Mouse (Mus musculus) kidney, adult 11 months (tissue): ENCODE measurements at regions not wholly inside any gene's neighbourhood (a gene's known extent, or its start where the extent isn't known, plus 50 kb on each side); places are given as distances from the start of the nearest gene placed in this dataset.

Experiments
- DNase-seq: peaks from one replicate; pipeline ENCODE4 v3.0.0; 2022

DNA sequence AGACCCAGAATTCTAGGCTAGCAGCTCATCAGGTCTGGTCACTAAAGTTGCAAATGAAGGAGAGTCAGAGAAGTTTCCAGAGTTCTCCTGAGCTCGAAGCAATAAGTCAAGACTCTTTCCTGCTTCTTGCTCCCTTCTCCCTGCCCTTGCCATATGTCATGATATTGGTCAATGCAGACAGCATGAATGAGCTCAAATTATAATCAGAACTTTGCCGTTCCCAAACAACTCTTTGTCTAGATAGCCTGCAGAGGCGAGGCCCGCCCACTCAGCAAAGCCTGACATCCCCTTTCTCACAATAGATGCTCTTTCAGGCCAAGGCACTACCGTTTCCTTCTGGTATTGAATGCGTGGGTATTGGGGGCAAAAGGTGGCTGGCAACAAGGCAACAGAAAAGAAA lies 204.0 kb upstream of the Ncam1 start:
- DNase-seq, result no peak

DNA sequence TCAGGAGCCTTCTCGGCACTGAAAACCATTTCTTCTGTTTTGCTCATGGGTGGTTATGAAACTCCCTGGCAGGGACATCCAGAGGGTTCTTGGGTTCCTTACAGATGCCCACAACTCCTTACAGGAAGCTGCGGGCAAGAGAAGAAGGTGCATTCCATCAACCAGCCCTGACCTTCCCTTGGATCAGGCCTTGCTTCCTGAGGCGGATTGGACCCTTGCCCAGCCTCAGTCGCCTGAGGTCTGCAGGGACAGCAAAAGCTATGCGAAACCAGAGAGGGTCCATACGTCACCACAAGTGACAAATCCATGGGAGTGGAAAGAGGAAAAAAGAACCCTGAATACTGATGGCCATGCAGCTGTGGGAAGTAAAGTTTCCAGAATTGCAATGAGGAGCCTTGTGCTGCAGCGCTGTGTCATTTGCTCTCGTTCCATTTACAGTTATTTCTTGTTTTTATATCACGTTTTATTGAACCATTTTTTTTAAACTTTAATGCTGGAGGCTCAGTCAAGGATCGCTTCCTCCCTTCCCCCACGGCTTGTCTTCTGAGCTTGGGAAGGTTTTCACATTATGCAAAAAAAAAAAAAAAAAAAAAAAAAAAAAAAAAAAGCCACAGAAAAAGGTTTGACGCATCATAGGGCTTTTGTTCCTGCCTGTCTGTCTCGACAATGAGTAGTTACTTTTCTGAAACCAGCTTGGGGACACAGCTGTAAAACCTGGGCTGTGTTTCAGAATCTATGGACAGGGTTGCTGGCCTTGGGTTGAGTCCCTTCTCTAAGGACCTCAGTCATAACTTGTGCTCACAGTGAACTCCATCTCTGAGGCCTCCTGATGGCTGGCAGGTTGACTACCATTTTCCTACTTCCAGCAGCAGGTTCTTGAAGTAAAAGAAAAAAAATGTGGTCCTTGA lies 202.0 kb upstream of the Ncam1 start:
- DNase-seq, result peak; percentile 39

- DNase-seq, result peak; percentile 84
Measured at GRCm38 (mm10) chr9:49999970-50000369, 201.2 kb upstream of the Ncam1 start.

- DNase-seq, result no peak
Measured at GRCm38 (mm10) chr9:49998101-49998500, 199.4 kb upstream of the Ncam1 start.

- DNase-seq, result peak; percentile 86
Measured at GRCm38 (mm10) chr9:49989464-49990271, 190.9 kb upstream of the Ncam1 start.

DNA sequence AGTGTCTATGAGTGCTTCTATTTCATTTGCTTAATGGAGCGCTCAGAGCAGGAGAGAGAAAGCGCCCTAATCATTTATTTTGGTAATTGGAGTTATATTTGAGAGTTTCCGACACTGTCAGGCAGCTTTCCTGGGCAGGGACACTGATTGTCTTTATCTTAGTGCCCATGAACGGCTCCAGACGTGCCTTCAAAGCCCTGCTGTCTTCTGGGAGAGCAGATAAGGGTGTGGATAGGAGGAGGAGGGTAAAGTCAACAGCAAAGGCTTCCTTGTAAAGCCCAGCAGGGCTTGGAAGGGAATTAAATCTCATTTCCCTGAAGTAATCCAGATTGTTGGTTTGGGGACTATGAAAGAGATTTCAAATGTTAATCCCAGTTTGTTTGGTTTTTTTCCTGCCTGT lies 189.3 kb upstream of the Ncam1 start:
- peak; percentile 13 for DNase-seq

- DNase-seq, result peak; percentile 58
Measured at GRCm38 (mm10) chr9:49987481-49987880, 188.8 kb upstream of the Ncam1 start.

DNA sequence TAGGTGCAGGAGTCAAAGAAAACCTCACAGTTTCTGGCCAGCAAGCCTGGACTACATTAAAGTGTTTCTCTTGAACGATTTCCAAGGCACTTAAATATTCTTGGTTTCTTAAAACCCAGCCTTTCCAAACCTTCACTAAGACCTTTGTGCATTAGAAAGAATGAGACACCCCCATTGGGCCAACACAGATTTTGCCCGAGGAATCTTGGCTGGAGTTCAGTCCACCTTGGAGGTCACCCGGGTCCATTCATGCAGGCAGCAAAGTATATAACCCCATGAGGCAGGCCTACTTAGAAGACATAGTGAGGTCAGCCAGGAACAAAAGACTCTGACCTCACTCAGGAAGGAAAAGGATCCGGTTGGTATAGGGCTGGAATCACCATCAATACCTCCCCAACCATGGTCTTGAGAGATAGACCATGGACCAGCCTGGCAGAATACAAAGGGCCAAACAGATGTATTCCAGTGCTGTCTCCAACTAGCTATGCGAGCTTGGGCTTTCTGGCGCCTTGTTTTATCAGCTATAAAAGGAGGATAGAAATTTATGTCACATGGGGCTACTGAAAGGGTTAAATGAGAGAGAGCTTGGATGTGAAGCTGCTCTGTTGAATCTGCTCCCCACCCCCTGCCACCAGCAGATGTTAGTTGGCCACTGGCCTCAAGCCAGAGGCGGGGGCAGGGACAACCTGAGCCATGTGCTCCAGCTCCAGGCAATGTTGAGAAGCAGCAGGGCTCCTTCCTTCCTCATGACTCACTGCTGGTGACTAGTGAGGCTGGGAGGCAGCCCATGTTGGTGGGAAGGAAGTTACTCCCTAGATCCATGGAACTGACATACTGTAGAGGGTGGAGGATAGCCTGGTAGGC lies 181.9 kb upstream of the Ncam1 start:
- peak; percentile 76 for DNase-seq

DNA sequence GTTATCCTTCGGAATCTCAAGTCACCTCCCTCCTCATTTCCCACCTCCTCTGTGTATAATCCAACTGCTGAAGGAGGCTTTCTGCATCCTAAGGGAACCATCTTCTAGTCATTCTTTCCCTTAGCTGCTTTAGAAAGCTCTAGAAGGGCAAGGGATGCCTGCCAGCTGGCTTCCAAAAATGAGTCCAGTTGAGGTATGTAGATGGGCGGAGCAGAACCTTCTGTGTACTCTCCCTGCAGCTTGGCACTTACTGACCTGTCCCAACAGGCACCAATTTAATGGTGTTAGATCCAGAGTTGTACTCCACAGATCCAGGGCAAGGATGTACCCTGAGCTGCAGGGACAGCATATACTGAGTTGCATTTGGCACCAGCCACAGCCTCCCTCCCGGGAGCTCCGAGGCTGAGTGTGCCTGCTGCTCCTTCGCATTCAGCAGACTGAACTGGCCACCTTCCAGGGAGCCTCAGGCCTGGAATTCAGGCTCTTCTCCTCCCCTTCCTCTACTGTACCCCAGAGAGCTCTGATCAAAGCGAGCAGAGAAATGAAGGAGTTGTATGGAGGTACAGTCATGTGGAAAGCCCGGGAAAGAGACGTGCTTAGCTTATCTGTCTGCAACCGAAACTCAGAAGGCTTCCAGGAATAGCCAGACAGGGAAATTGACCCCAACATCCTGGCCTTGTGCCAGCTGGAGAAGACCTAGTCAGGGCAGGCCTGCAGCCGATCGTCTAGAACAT lies 177.4 kb upstream of the Ncam1 start:
- DNase-seq, result peak; percentile 64

DNA sequence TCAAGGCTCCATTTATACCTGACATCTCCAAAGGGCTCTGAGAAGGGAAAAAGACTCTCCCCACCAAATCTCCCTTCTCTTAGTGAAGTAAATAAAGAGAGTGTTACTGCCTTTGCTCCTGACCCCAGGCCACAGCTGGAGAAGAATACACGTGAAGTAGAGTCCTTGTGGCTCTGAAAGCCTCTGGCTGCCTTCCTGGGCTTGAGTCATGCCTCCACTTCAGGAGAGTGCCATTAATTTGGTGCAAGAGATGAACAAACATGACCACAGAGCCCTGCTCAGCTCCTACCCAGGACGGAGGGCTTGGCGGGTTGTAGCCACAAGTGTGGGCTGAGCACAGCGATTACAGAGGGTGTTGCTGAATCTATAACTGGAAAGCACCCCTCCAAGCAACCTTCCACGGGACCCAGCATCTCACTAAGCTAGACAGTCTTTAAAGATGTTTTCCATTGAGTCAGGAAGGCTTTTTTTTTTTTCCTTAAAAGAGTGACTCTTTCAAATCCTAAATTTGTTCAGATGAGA lies 175.3 kb upstream of the Ncam1 start:
- DNase-seq, result no peak

GRCm38 (mm10) chr9:49969429-49969828 lies 170.7 kb upstream of the Ncam1 start:
- no peak for DNase-seq

DNA sequence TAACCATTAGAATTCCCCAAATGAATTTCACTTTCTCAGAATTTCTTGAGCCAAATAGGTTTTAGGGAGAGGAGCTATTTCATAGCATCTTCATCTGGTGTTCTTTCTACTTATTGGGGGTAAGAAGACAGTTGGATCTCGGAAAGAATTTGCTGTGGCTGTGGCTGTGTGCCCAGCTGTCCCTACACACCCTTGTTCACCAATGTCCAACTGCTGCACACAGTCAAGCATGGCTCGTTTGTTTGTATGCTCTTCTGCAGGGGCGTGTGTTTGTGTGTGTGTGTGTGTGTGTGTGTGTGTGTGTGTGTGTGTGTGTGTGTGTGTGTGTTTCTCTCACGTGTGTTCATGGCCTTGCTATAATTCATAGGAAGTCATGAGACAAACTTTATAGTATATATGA lies 165.9 kb upstream of the Ncam1 start:
- no peak for DNase-seq

- DNase-seq, result no peak
Measured at GRCm38 (mm10) chr9:49962561-49963071, 163.9 kb upstream of the Ncam1 start.

- peak; percentile 23 for DNase-seq
Measured at GRCm38 (mm10) chr9:49961965-49962364, 163.2 kb upstream of the Ncam1 start.

- no peak for DNase-seq
Measured at GRCm38 (mm10) chr9:49961329-49961728, 162.6 kb upstream of the Ncam1 start.

DNA sequence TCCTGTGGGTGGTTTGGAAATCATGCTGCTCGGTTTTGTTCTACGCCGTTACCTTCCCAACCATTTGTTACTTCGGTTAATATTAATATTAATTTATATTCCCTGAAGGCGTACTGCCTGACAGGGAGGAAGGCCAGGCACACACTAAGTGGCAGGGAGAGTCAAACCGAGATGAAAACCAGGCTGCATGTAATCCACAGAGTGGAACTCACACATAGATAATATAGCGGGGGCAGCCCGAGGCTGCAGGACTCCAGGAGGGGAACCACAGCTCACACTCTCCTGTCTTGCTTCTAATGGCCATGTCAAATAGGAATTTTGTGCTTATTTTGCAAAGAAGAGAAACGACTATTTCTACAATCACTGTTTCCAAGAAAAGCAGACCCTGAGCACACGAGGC lies 161.3 kb upstream of the Ncam1 start:
- DNase-seq, result no peak

DNA sequence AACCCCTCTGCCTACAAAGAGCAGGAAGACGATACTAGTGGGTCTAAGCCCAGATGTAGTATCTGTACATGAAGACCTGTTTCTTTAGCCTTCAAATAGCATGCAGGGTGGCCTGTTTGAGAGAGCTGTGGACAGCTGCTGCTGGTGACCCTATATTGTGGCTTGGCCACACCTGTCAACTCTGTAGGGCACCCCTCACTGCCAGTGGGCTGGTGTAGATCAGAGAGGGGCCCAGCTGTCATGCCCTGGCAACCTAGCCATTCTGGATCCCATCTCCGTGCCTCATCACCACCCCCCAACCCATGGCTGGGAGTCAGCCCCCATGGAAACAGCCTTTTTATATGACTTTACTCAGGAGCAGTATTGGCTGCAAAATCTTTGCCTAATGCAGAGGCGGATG lies 160.2 kb upstream of the Ncam1 start:
- DNase-seq, result no peak

DNA sequence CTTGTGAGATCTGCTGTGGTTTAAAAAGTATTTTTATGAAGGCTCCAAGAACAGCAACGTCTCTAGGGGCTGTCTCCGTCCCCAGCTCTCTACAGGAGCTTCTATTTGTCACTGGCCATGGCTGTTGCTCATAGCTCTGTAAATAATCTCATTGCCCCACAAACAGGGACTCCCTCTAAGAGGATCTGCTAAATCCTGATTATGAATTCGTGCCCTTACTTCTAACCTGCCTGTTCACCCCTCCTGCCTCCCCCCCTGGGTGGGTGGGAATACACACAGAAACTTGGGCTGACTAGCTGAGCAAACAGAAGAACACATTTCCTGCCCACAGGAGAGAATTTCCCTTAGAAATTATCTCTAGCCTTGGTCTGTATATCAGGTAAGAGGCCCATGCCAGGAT lies 155.9 kb upstream of the Ncam1 start:
- no peak for DNase-seq

GRCm38 (mm10) chr9:49950321-49950720 lies 151.6 kb upstream of the Ncam1 start:
- DNase-seq, result no peak

DNA sequence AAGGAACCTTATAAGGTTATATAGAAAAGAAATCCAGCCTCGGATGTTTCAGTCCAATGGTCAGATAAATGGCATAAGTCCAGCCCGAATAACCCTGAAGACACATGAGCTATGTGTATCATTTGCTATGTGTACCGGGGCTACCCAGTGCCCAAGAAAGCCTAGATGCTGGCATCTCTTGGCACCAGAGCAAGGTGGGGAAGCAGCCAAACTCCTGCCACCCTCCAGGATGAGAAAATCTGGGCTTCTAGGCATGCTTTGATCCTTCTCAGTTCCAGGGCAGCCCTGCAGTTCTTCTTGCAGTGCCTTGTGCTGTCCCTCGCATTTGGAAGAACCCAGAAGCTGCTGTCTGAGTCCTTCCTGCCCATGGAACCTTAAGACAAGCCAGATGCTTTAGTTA lies 149.8 kb upstream of the Ncam1 start:
- DNase-seq, result no peak

DNA sequence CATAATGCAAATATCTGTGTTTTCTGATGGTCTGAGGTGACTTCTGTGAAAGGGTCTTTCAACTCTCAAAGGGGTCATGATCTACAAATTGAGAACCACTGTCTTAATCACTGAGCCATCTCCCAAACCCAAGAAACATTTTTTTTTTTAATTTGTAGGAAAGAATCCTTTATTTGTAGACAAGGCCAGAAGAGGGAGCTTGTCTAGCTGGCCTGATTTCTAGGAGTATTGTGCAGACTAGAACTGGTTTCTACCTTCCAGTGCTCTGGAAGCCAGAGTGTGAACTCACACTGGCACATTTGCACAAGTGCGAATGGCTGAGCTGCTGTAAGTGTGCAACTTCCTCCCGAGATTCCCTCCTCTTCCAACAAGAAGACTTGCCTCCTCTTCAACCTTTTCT lies 148.1 kb upstream of the Ncam1 start:
- no peak for DNase-seq
